ENCODE assay signal across 17 mouse cellular contexts in genomic region chr1:26909926-26910665, GRCm38 (mm10).
DNase-seq lines count a peak whose midpoint lies in the region; ATAC-seq and TF ChIP-seq lines count a peak whose summit lies in the region.
"Had no signal": no experiment of that assay in that cellular context is flagged by ENCODE, and none has a peak within 500 bp of the region (broad histone marks: within the 10 kb centered on the region; RNA-seq: fewer than 3 reads in every experiment).

No protein-coding gene starts in this region.

- H3K27me3 ChIP-seq in liver, adult 2 months (ENCODE audit: control insufficient read depth, insufficient read depth, low read length) = no peaks in the 10 kb centered on the region
- no peaks in the 10 kb centered on the region for H3K27me3 ChIP-seq in liver, embryonic 11.5 days (replicated peaks; ENCODE audit: control insufficient read depth, insufficient read depth, low read length)
- H3K27me3 ChIP-seq in limb, embryonic 10.5 days (ENCODE audit: low read depth, poor library complexity, severe bottlenecking) = no peaks in the 10 kb centered on the region
- H3K27me3 ChIP-seq: hindbrain, embryonic 12.5 days; liver, embryonic 13.5 days had no signal

- no peak for TF ChIP-seq POLR2A in liver, adult 2 months (IDR thresholded peaks at IDR 0.05; ENCODE audit: extremely low read depth, insufficient read depth, low read length)

- no peak for ATAC-seq in liver, embryonic 11.5 days (replicated peaks; ENCODE audit: low FRiP score)
- ATAC-seq: CD4-positive, CD25-positive, alpha-beta regulatory T cell, adult 4 months; intestine, postnatal 0 days; midbrain, embryonic 16.5 days had no signal

- WGBS in liver, adult 2 months = 68% methylated on average over 3 of the region's 3 CpGs
- WGBS in liver, embryonic 11.5 days = 66% methylated on average over 3 of the region's 3 CpGs
- WGBS in limb, embryonic 10.5 days = 86% methylated on average over 3 of the region's 3 CpGs

- H3K4me3 ChIP-seq in liver, adult 2 months (ENCODE audit: insufficient read depth, low read depth, low read length) = no peak overlapping the region
- no peak overlapping the region for H3K4me3 ChIP-seq in liver, embryonic 11.5 days (ENCODE audit: low read depth, low read length)
- H3K4me3 ChIP-seq in limb, embryonic 10.5 days = no peak overlapping the region
- H3K4me3 ChIP-seq: hindbrain, embryonic 12.5 days; liver, embryonic 13.5 days had no signal

- H3K36me3 ChIP-seq in liver, adult 2 months (ENCODE audit: control insufficient read depth, insufficient read depth, low read length) = no peaks in the 10 kb centered on the region
- H3K36me3 ChIP-seq in liver, embryonic 11.5 days (ENCODE audit: control insufficient read depth, insufficient read depth, low read length) = no peaks in the 10 kb centered on the region
- no peaks in the 10 kb centered on the region for H3K36me3 ChIP-seq in limb, embryonic 10.5 days
- H3K36me3 ChIP-seq: hindbrain, embryonic 12.5 days; liver, embryonic 13.5 days had no signal

- peak; percentile 70 for DNase-seq in liver, adult 2 months (ENCODE audit: extremely low read depth, low read depth, low spot score)
- no peak for DNase-seq in liver, embryonic 11.5 days (ENCODE audit: low spot score)
- peak; percentile 7 to 16 for DNase-seq in frontal cortex, postnatal 10 days (ENCODE audit: low spot score in 2 of 2)
- DNase-seq in layer of hippocampus, postnatal 36 days = peak; percentile 11 to 16
- DNase-seq in right cerebral cortex, postnatal 36 days (ENCODE audit: low spot score in 2 of 2) = peak; percentile 56 to 73
- no peak for DNase-seq in kidney, postnatal 14 days
- DNase-seq in limb, embryonic 10.5 days (ENCODE audit: low spot score) = no peak
- DNase-seq in cerebellum, adult 8-10 months = no peak
- DNase-seq: cerebellum, adult 9-10 months; liver, embryonic 13.5 days; lung, postnatal 14 days; spleen, adult 18-20 months had no signal

- no peaks in the 10 kb centered on the region for H3K79me2 ChIP-seq in liver, adult 2 months (ENCODE audit: control insufficient read depth, insufficient read depth, low read length)

- no peaks in the 10 kb centered on the region for H3K4me1 ChIP-seq in liver, adult 2 months (ENCODE audit: control insufficient read depth, insufficient read depth, low read length)
- no peaks in the 10 kb centered on the region for H3K4me1 ChIP-seq in liver, embryonic 11.5 days (replicated peaks; ENCODE audit: control insufficient read depth, insufficient read depth, low read length)
- no peaks in the 10 kb centered on the region for H3K4me1 ChIP-seq in limb, embryonic 10.5 days
- H3K4me1 ChIP-seq: hindbrain, embryonic 12.5 days; liver, embryonic 13.5 days had no signal

- H3K4me2 ChIP-seq in liver, embryonic 11.5 days = no peak overlapping the region
- H3K4me2 ChIP-seq: hindbrain, embryonic 12.5 days; liver, embryonic 13.5 days had no signal

- no peak overlapping the region for H3K27ac ChIP-seq in liver, adult 2 months (replicated peaks; ENCODE audit: insufficient read depth, low read depth, low read length)
- H3K27ac ChIP-seq in liver, embryonic 11.5 days (ENCODE audit: low read depth, low read length) = no peak overlapping the region
- H3K27ac ChIP-seq in limb, embryonic 10.5 days = no peak overlapping the region
- H3K27ac ChIP-seq: hindbrain, embryonic 12.5 days; liver, embryonic 13.5 days; stomach, postnatal 0 days had no signal

- TF ChIP-seq CTCF in liver, adult 2 months (IDR thresholded peaks at IDR 0.05; ENCODE audit: low read depth, low read length) = no peak

- no peak overlapping the region for H3K9ac ChIP-seq in liver, adult 2 months (ENCODE audit: low read depth, low read length)
- no peak overlapping the region for H3K9ac ChIP-seq in liver, embryonic 11.5 days (ENCODE audit: low read depth, low read length)
- H3K9ac ChIP-seq: hindbrain, embryonic 12.5 days; liver, embryonic 13.5 days had no signal

- H3K9me3 ChIP-seq in liver, embryonic 11.5 days (ENCODE audit: control insufficient read depth, low read length) = no peaks in the 10 kb centered on the region
- no peaks in the 10 kb centered on the region for H3K9me3 ChIP-seq in limb, embryonic 10.5 days (replicated peaks)
- H3K9me3 ChIP-seq: hindbrain, embryonic 12.5 days; liver, embryonic 13.5 days had no signal

Comparison
In these comparisons a context has a peak if more than half of its experiments do, and no peak if none do; other contexts are left out.
1. DNase-seq: peak in liver, adult 2 months (single experiment), frontal cortex, postnatal 10 days (2 of 2), layer of hippocampus, postnatal 36 days (2 of 2) and right cerebral cortex, postnatal 36 days (2 of 2); none in liver, embryonic 11.5 days (single experiment), kidney, postnatal 14 days (single experiment), limb, embryonic 10.5 days (single experiment) and cerebellum, adult 8-10 months (single experiment).